ENCODE assay signal across 8 mouse cellular contexts in the genomic region with DNA sequence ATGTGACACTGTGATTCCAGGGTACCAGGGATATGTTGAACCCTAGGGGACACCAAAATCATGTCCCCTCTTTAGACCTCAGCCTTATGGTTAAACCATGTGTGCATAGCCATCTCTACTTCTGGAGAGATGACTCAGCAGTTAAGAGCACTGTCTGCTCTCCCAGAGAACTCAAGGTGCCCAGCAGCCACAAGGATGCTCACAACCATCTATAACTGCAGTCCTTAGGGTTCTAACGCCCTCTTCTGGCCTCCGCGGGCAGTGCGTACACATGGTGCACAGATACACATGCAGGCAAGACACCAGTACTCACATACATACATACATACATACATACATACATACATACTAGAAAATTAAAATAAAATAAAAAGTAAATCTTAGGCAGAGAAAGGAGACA.
DNase-seq lines count a peak whose midpoint lies in the region; ATAC-seq and TF ChIP-seq lines count a peak whose summit lies in the region.
"Had no signal": no experiment of that assay in that cellular context is flagged by ENCODE, and none has a peak within 500 bp of the region (broad histone marks: within the 10 kb centered on the region; RNA-seq: fewer than 3 reads in every experiment).

No protein-coding gene starts in this region.

- TF ChIP-seq RAD21 in CH12.LX (IDR thresholded peaks at IDR 0.05; ENCODE audit: low read depth, low read length): peak; percentile 26

- H3K9ac ChIP-seq in CH12.LX (ENCODE audit: insufficient read depth, low read depth): no peak overlapping the region
- no peak overlapping the region for H3K9ac ChIP-seq in ES-E14 (ENCODE audit: insufficient read depth, low read depth, low read length, poor library complexity, severe bottlenecking)
- H3K9ac ChIP-seq in hindbrain, embryonic 15.5 days: no peak overlapping the region

- WGBS in hindbrain, embryonic 15.5 days: 88% methylated on average over 4 of the region's 4 CpGs

- H3K36me3 ChIP-seq in CH12.LX (replicated peaks in 1 of 2; ENCODE audit: control insufficient read depth in 1 of 2, insufficient read depth in 1 of 2, low read length in 1 of 2): no peaks in the 10 kb centered on the region
- no peaks in the 10 kb centered on the region for H3K36me3 ChIP-seq in ES-E14 (ENCODE audit: control insufficient read depth, insufficient read depth, low read length, poor library complexity, severe bottlenecking)
- no peaks in the 10 kb centered on the region for H3K36me3 ChIP-seq in hindbrain, embryonic 15.5 days

- intact Hi-C loops in left cerebral cortex, postnatal 4 days (cut with DNase I): no loop called here

- no peak for TF ChIP-seq EP300 in CH12.LX (IDR thresholded peaks at IDR 0.05; ENCODE audit: low read length)

- no peaks in the 10 kb centered on the region for H3K4me1 ChIP-seq in CH12.LX (ENCODE audit: control insufficient read depth in 1 of 2, insufficient read depth in 2 of 2)
- peaks cover 0 to 13% of the 10 kb centered on the region in 2 experiments; a peak in 1 of 4 replicates for H3K4me1 ChIP-seq in ES-E14 (ENCODE audit: control insufficient read depth in 2 of 2, insufficient read depth in 2 of 2, low read length in 2 of 2, poor library complexity in 1 of 2)
- peaks cover 30% of the 10 kb centered on the region for H3K4me1 ChIP-seq in hindbrain, embryonic 15.5 days (replicated peaks)

- H3K9me3 ChIP-seq in CH12.LX (replicated peaks; ENCODE audit: low read length) (peaks cover 10% of the 10 kb centered on the region), ES-E14 (ENCODE audit: control insufficient read depth, insufficient read depth, low read depth, low read length) (no peaks in the 10 kb centered on the region)
- H3K9me3 ChIP-seq in hindbrain, embryonic 15.5 days: no peaks in the 10 kb centered on the region

- H3K79me2 ChIP-seq in CH12.LX (replicated peaks; ENCODE audit: control insufficient read depth, extremely low read depth, insufficient read depth, poor library complexity, severe bottlenecking): no peaks in the 10 kb centered on the region

- peak in 1 of 2 experiments; percentile 38; a peak in 2 of 4 replicates for TF ChIP-seq CTCF in CH12.LX (conservative IDR thresholded peaks at IDR 0.05 in 1 of 2, IDR thresholded peaks at IDR 0.05 in 1 of 2; ENCODE audit: low read depth in 2 of 2, low read length in 2 of 2)

- no peak overlapping the region for H3K4me3 ChIP-seq in CH12.LX (replicated peaks in 1 of 3; ENCODE audit: low read depth in 2 of 3, low read length in 2 of 3, poor library complexity in 1 of 3)
- no peak overlapping the region for H3K4me3 ChIP-seq in ES-E14 (ENCODE audit: insufficient read depth in 1 of 2, low read depth in 1 of 2, low read length in 2 of 2, poor library complexity in 1 of 2, severe bottlenecking in 1 of 2)
- H3K4me3 ChIP-seq in hindbrain, embryonic 15.5 days: no peak overlapping the region

- H3K27me3 ChIP-seq in CH12.LX (replicated peaks): peaks cover 61% of the 10 kb centered on the region
- H3K27me3 ChIP-seq in hindbrain, embryonic 15.5 days: no peaks in the 10 kb centered on the region

- in situ Hi-C loops in CH12.LX (cut with MboI; ENCODE audit: low pct_ligation_motif_present, low pct_unique_long_range_greater_than_20kb, low sequenced_read_pairs): no loop called here
- in situ Hi-C loops in ES-E14 (cut with MboI; ENCODE audit: low sequenced_read_pairs in 2 of 2, unreplicated experiment in 2 of 2): no loop called here

- no peak for TF ChIP-seq POLR2A in CH12.LX (IDR thresholded peaks at IDR 0.05; ENCODE audit: low read depth, low read length)

- H3K27ac ChIP-seq in CH12.LX (ENCODE audit: insufficient read depth, low read depth) (no peak overlapping the region), ES-E14 (ENCODE audit: insufficient read depth, low read depth, low read length, poor library complexity, severe bottlenecking) (no peak overlapping the region)
- peak overlapping the region; percentile 25; the same call in 1 of the 2 replicates for H3K27ac ChIP-seq in hindbrain, embryonic 15.5 days (replicated peaks)

- no peak for ATAC-seq in hindbrain, embryonic 15.5 days (ENCODE audit: low FRiP score, low read depth)
- ATAC-seq in erythroblast, adult 5-6 weeks (replicated peaks; ENCODE audit: low FRiP score, poor library complexity, severe bottlenecking): no peak

- DNase-seq in left cerebral cortex, postnatal 4 days: peak; percentile 36
- no peak for DNase-seq in left cerebral cortex, adult 11 months (ENCODE audit: low spot score)
- DNase-seq in CH12.LX (ENCODE audit: extremely low read depth): no peak
- DNase-seq in ES-E14 (ENCODE audit: low read depth, low spot score): peak; percentile 70
- DNase-seq in heart, adult 8-10 months (ENCODE audit: low spot score): no peak
- DNase-seq: kidney, postnatal 25 days had no signal

- dilution Hi-C loops in CH12.LX (cut with MboI; ENCODE audit: extremely low pct_ligation_motif_present, extremely low pct_unique_long_range_greater_than_20kb, low sequenced_read_pairs): no loop called here

- no peak overlapping the region for H3K4me2 ChIP-seq in CH12.LX (ENCODE audit: insufficient read depth, low read depth, poor library complexity, severe bottlenecking)
- no peak overlapping the region for H3K4me2 ChIP-seq in hindbrain, embryonic 15.5 days

TF ChIP-seq in CH12.LX, 34 proteins besides CTCF, POLR2A, EP300 and RAD21:
- TF ChIP-seq SMC3 (IDR thresholded peaks at IDR 0.05; ENCODE audit: low read depth, low read length): peak; percentile 22; the same call in 1 of the 2 replicates
- no peak for TF ChIP-seq ZNF384 (IDR thresholded peaks at IDR 0.05; ENCODE audit: low read depth, low read length)

TF ChIP-seq in ES-E14, 5 proteins besides CTCF, POLR2A, EP300 and RAD21:
- TF ChIP-seq MAFK (IDR thresholded peaks at IDR 0.05; ENCODE audit: insufficient read depth, low read depth, low read length) (peak; percentile 92), CHD2 (IDR thresholded peaks at IDR 0.05; ENCODE audit: low read depth, low read length) (no peak), ZC3H11A (IDR thresholded peaks at IDR 0.05; ENCODE audit: borderline replicate concordance, low read depth, low read length) (peak; percentile 93), HCFC1 (IDR thresholded peaks at IDR 0.05; ENCODE audit: borderline replicate concordance, insufficient read depth, low read length) (no peak)

Comparison
In these comparisons a context has a peak if more than half of its experiments do, and no peak if none do; other contexts are left out.
1. DNase-seq: peak in left cerebral cortex, postnatal 4 days (single experiment) and ES-E14 (single experiment); none in left cerebral cortex, adult 11 months (single experiment), CH12.LX (single experiment) and heart, adult 8-10 months (single experiment).